Mouse (Mus musculus) liver, adult 10 weeks (tissue): Measurements from ENCODE around the gene Ntrk3. TPM values are rescaled to one million over a fixed set of nuclear protein-coding genes. Genes with fewer than 3 reads are reported as not detected.

ENCODE experiments used
- polyA plus RNA-seq: library from polyadenylated mRNA; stranded (reverse); fragments of 350-450 nt; fragmentation: Illumina TruSeq; extraction: RNeasy Lipid Tissue Mini Kit (QIAGEN cat#74804); gene quantifications from one replicate; pipeline ENCODE4 v1.2.3, GENCODE M21; 2014; ENCODE audit warnings: low read depth, low replicate concordance

The Ntrk3 gene
- not detected for polyA plus RNA-seq

GRCm38 (mm10) chr7:78737614-78738210 lies at the start of gene Ntrk3:
Ntrk3 (minus strand) TSS chr7:78738012.

DNA sequence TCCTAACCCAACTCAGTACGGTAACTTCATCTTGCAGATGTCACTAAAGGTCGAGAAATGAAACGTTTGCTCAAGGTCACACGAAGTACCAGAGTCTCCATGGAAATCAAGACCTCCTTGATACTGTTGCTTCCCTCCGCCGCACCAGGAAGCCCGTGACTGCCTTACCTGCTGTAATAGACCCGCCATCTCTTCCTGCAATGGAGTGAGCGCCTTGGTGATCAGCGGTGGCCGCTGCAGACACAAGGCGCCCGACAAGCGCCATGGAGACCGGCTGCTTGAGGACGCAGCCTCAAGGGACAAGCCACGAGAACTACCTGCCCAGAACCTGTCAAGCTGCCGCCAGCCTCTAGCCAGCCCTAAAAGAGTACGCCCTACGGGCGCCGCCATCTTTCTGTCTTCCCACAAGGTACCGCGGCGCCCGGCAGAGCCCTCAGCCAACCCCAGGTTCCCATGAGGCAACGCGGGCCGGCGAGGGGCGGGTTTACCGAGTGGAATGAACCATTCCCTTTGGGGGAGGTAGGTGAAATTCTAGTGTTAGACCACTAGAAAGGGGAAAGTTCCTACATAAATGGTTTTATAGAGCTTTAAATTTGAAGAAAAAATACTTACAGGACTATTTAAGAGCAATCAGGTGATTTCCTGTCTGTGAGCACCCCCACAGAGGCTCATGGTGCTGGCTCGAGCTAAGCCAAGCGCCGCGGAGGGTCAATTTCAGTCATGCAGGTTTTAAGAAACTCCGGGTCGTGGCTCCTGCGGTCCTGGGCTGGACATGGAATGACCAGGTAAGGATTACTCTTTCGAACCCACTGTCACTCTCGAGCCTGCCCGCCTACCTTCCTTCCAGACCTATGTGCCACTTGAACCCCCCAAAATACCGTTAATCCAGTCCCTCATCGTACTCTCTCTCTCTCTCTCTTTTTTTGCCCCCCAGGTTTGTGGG lies 45.1 kb upstream of the Ntrk3 start, which contains the start of the genes Mrps11 and Mrpl46:
Mrps11 (plus strand) TSS at position 481 of the 943 bp plus-strand sequence.
Mrpl46 (minus strand) TSS at position 893 of the 943 bp plus-strand sequence.

Other genes with a start within 250 kb of the Ntrk3 start
- gene Mrps11, start 45.1 kb upstream of the Ntrk3 start, polyA plus RNA-seq: 1.6 TPM
- gene Mrpl46, start 45.5 kb upstream of the Ntrk3 start, polyA plus RNA-seq: 7.9 TPM
- 3.5 TPM for gene Det1, start 109.3 kb upstream of the Ntrk3 start, polyA plus RNA-seq
- gene Aen, start 157.8 kb upstream of the Ntrk3 start, polyA plus RNA-seq: 5.1 TPM
- gene Isg20, start 175.4 kb upstream of the Ntrk3 start, polyA plus RNA-seq: 1.2 TPM